Mouse (Mus musculus) A20 (cell line): ENCODE data around the gene Focad.

Experiments used
- DNase-seq: peaks from one replicate; pipeline ENCODE4 v3.0.0-alpha.2; 2011; ENCODE audit warnings: low read depth, low spot score

The Focad gene

DNA sequence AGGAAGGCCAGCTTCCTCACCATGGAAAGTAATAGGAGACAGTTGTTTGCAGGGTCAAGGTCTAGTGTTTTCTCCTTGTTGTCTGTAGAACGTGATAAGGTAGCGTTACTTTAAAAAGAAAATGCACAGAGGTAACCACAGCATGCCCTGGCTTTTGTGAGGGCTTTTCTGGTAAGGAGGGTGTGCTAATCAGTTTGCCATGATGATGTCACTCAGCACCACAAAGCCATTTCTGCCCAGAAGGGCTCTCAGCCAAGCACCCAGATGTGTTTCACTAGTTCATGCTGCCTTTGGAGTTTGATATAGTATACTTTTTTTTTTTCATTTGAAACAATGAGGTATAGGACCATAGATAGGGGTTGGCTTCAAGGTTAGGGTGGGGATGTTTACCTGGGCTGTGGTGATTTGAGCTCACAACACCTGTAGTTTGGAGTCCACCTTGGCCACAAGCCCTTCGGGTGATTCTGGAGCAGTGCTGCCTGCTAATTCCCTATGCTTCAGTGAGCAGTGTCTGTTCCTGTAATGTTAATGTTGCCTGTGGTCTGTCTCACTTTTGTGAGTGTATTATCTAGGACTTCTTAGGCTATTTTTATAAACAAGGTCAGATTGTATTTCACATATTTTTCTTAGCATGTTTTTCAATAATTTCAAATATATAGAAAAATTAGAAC lies 61.2 kb downstream of the Focad start:
- no peak for DNase-seq

DNA sequence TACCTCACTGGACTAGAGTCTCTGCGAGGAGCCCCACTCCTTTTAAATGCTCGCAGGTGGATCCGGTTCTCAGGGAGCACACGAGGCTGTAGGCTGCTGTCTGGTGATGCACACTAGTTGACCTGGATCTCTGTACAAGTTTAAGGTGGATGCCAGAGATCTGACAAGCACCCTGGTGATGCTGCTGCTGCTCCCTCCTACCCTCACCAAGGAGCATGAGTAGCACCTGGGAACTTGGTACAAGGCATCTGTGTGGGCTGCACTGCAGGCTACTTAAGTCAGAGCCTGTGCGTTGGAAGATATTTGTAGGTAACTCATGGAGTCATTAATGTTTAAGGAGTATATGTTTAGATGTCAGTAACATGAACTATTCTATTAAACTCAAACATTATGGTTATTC lies 62.5 kb downstream of the Focad start:
- no peak for DNase-seq

DNA sequence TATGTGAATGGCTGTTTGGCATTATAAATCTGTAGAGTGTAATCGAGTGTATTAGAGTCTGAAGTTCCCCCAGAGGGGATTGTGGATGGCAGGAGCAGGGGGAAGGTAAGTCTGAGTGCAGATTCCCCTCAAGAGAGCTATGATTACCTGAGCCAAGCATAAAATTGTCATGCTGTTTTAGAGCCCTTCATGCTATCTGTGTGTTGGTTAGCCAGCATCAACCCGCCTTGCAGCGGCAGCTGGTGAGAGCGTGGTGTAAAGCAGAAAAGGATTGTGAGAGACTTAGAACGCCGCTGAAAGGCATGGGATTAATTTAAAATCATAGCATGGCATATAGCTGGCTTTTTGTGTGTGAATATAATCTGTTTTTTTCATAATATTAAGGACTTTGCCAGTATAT lies 63.2 kb downstream of the Focad start:
- no peak for DNase-seq

DNA sequence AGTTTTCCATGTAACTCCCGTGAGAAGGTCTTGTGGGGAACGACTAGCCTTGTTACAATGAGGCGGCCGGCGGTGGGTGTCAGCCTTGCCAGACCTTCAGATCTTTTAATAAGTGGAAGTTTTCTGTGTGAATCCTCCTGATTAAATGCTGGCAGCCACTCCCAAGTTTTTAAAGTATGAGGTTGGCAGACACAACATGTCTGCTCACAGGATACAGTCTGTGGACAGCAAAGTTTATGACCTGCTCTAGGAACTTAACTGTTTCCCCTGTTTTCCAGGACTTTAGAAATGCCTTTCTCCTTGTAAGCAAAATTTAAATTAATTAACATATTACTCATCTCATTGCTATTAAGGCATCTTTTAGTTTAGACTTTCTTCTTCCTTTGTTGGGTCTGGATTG lies 64.8 kb downstream of the Focad start:
- DNase-seq: no peak

DNA sequence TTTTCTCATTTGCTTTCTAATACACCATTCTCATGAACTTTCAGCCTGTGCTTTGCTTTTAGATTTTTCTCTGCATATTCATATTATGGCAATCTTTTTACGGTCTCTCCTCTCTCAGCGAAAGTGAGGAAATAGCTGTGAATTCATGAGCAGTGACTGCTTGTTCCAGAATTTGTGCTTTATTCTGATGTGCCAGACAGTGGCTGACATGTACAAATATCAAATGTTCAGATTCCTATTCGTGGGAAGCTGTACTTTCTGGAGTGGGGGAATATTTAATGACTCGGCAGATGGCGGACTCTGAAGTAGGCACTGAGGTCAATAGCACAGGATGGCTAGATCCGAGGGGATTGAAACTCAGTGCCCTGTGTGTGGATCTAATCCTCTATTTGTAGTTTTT lies 65.3 kb downstream of the Focad start:
- DNase-seq: no peak

DNA sequence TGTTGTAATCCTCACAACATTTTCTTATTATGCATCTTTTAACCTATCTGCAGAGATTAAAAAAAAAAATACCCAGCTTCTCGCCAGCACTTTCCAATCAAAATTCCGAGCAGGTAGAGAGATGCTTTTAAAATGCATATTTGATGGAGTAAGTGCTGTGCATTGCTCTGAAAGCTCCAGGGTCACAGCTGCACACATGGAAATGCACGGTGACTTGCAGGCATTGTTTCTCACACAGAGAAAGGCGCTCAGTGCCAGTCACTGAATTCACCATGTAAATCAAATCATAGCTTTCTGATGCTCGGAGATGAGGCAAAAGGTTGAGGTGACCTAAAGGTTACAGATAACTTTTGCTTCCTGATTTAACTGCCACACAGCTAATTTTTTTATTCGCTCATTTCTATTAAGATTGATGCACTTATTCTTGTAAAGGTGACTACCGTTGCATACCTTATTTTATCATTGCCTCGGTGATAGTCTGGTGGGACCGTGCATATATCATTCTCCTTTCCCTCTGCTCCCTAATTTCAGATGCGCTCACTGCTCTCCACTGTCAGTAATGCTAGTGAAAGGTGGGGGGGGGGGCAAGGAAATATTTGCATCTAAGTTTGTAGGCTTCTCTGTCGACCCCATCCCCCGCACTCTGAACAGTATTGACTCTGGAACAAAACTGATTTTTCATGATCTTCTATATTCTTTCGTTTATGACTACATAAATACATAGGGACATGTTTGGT lies 69.2 kb downstream of the Focad start:
- DNase-seq: no peak

DNA sequence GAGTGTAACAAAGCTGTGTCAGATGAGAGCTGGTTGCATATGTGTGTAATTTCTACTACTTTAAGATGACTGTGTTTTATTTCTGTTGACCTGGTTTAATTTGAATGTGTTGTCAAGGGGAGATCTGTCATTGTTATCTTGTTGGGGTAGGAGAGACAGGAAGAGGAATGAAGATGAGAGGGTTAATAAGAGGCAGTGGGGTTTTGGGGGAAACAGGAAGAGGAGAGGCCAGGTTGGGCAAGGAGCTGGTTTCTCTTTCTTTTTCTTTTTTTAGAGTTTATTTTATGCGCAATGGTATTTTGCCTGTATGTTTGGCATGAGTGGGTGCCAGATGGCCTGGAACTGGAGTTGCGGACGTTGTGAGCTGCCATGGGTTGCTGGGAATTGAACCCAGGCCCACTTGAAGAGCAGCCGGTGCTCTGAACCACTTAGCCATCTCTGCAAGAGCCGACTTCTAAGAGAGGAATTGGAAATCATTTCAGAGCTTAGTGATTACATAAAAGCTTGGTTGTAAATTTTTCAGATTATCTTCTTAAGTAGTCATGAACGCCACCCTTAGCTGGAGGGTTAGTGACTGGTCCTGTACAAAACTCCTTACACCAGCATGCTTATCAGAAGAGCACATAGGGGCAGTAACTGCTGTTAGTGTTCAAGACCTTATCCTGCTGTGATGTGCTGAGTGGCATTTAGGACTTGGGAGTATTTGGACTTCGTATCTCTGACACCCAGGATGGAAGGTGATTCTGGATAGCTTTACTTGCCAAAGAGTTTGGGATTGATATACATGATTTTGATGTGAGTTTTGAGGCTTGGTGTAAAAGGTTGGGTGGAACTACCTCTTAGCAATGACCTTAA lies 72.8 kb downstream of the Focad start:
- peak; percentile 15 for DNase-seq

DNA sequence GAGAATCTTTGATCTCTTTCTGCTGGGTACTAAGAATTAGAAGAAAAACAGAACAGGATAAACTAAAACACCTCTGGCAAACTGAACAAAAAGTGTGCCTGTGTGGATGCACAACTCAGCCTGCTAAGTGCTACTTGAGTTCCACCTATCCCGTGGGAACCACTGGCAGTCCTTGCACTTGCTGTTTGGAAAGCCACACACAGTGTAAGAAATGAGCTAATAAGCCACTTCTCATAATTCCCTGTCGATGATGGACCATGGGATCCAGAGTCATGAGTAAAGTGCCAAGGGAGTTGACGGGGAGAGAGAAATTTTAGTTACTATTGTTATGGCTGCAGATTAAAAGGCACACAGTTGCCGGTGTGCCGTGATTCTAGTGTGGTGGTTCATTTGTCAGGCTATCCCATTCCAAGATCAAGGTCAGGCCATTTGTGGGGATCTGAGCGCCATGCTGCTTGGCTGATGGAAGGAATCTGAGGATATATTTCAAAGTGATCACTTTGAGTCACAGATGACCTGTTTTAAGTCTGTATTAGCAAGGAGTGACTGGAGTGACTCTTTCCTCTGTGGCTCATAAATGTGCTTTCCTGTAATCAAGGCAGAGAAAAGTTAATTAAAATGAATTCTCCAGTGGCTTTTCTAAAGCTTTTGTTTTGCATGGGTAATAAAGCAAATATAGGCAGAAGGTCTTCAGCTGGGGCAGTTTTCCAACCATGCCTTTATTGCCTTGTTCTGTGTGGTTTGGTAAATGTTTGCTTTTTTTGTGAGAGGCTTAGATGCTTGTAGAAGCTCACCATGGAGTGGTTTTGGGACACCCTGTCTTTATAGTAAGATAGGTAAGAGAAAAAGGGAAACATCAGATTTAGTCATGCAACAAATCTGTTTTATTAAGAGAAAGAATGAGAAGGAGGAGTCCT lies 80.9 kb downstream of the Focad start:
- no peak for DNase-seq

DNA sequence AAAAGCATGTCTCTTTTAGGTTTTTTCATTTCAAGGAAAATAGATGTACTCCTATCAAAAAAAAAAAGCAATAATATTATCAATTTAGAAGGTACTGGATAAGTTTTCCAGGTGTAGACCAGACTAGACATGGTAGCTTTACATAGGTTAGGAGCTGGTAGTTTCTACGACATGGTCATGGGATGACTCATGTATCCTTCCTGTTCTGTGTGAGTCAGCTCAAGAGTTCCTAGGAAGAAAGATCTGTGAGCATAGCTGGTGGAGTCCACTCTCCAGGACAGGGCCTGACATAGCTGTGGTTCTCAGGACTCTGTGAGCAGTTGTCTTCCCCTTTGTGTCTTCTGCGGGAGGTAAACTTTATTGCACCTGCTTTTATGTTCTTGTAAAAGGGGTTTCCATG lies 84.9 kb downstream of the Focad start:
- DNase-seq: no peak

DNA sequence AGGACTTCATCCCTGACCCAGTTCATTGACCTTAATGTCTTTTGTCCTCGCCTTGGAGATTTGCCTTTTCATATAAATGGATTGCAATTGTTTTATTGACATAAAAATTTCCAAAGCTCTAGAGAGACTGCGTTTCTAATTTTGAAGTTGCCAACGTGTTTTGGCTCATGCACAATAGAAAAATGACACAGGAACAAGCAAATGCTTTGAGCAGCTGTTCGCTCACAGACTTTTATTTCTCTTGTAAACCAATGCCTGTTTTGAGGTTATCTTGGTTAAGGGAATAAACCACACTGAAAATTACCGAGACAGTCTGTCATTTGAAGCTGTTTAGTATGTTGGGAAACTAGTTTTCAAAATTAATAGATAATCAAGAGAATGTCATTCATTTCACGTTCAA lies 89.9 kb downstream of the Focad start:
- no peak for DNase-seq

DNA sequence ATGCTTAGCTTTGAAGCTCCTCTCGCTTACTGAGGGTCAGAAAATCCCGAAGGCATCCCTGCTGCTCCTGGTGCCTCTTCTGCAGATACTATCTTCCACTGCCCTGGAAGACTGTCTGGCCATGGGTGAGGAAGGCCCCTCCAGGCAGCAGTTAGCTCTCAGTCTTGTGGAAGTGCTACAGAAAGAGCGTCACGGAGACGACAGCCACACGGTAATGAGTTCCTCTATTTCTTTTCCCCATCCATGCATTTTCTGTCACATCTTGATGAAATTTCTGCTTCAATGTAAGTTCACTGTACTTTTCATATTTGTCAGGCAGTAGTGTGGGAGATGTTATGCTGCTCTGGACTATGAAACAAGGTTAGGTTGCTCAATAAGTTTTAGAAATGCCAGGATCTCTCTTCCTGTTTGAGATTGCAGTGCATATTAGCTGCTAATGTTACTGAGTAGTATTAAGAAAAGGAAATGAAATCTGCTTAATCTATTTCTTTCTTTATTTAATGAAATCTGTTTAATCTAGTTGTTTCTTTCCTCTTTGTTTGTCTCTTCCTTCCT lies 91.5 kb downstream of the Focad start:
- no peak for DNase-seq

DNA sequence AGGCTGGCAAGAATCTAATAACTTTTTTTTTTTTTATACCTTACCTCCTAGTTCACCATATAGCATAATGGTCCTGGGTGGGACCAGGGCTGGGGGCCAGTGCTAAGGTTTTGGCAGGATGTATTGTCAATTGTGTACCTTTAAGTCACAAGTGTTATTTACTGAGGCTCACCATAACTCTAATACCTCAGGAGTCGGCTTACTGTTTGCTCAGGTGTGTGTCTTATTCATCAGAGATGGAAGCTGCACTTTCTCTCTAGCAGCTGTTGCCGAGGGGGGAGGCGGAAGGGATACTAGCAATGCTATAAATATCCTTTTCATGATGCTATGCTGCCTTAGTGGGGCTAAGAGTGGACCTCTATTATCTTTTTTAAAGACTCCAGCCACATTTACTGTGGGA lies 93.2 kb downstream of the Focad start:
- DNase-seq: no peak

DNA sequence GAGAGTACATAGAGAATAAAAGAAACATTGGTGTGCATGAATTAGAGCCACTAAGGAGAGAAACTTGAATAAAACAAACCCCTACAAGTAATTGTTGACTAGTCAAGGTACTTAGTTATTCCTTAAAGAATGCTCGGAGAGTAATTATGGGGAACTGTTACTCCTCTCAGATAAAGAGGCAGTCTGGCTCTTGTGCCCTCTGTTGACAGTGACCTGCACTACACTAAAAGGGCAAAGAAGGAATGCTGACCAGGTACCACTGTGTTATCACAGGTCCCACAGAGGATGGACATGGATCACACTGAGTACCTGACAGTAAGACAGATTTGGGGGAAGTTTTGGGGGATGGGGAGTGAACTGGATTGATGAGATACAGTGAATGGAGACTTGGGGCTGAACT lies 95.1 kb downstream of the Focad start:
- no peak for DNase-seq

DNA sequence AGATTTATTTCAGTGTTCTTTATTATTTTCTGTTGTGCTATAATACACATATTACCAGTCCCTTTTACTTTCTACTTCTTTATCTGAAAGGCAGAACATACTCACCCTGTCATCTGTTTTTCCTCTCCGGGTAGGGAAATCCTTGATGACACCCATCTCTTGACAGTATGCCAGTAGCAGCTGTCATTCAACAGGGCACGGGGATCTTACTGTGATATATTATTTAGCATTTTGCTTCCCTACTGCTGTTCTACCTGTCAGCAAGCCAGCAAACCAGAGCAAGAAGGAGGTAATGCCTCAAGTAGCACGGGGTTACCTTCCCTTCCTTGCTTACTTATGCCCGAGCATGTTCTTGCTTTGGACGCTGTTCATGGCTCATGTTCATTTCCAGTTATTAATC lies 99.8 kb downstream of the Focad start:
- DNase-seq: no peak

DNA sequence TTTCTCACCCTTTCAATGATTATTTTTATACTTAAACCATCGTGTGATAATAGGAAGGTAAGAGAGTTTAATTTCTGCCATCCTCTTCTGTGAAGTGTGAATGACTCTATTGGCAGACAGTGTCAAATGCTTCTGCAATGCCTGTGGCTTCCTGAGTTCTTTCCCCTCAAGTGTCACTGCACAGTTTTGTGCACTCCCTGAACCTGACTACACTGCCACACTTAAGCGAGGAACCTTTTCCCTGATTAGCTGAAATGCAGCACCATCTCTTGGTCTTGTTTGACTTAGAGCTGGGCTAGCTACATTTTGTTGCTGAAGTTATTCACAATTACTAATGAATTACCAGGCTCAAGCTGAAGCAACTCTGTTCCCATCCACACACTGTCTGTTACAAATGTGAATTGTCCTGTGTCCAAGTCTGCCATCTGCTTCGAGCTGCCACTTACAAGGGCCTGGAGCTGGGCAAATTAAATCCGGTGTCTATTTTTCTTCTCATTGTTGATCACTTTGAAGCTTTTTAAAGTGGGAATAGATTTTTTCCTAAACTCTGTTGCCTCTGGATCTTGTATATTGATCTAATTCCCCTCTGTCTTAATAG lies 101.6 kb downstream of the Focad start:
- DNase-seq: no peak

DNA sequence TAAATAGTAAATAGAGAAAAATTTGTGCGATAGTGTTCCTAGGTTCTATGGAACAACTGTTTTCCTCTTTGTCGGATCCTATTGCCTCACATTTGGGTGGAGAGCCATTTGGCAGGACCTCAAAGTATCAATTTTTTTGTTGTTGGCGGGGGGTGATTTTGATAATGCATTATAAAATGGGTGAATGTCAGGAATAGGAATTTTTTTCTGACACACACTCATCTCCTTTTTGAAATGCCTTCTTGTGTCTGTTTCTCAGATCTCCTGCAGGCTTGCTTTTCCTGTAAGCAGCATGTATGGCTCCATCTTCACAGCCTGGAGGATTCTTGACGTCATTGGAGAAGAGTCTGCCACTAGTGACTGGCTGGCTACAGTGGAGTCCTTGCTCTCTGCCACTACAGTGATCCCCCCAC lies 102.1 kb downstream of the Focad start:
- DNase-seq: no peak

DNA sequence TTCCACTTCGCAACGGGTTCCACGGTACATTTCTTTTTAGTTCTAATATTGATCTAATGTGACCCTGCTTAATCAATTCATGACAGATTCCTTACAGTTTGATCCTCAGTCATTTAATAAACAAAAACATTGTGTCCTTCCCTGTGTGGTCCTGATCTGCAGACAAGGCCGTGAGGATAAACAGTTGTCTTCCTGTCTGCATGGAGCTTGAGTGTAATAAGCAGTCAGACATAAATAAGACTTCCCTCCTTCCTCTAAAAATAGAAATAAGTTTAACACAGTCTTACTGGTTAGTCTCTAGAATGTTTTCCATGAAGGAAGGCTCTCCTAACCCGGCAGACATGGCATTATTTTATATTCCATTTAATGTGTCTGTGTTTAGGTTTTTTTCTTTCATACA lies 102.8 kb downstream of the Focad start:
- DNase-seq: no peak

DNA sequence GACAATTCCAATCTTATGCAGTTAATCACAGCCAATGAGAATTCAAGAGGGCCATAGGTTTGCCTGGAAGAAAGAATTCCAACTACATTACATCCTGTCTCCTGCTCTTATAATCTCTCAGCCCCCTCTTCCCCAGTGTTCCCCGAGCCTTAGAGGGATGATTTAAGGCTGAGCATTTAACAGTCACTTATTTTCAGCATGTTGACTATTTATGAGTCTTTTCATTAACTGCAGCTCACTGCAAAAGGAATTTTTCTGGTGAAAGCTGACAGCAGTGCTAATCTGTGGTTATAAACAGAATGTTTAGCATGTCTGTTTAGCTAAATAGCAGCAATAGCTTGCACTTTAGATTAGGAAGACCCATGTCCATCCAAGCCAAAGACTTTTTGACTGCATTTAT lies 104.8 kb downstream of the Focad start:
- no peak for DNase-seq

DNA sequence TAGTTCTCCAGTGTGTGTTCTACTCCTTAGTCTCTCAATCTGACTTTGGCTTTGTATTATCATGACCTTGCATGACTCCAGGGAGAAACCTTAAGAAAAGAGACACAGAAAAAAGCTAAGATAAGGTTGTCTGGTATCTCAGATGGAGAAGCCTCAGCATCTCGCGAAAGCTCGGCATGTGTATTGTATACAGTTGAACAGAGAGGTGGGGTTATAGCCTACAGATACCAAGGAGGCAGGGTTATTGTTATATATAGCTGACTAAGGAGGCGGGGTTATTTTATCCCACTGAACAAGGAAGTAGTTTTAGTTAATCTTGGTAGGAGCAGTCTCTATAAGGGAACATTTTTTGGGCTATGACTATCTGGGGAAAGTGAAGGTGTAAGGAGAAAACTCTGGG lies 106.6 kb downstream of the Focad start:
- no peak for DNase-seq

DNA sequence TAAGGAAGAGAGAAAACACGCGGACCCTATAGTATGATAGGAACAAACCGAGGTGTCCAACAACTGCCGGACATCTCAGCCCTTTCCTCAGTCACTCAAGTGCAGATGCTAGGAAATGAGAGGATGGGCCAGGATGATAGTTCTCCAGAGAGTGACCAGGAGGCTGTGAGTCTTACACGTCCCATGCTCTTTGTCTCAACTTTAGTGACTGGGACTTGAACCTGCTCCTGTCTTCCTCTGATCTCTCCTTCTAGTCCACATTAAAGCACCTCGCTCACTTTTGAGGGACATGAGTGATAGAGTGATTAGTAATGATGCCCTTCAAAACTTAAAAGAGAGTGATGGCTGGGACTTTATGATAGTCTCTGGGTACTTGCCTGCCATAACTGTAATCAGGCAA lies 114.2 kb downstream of the Focad start:
- DNase-seq: no peak

DNA sequence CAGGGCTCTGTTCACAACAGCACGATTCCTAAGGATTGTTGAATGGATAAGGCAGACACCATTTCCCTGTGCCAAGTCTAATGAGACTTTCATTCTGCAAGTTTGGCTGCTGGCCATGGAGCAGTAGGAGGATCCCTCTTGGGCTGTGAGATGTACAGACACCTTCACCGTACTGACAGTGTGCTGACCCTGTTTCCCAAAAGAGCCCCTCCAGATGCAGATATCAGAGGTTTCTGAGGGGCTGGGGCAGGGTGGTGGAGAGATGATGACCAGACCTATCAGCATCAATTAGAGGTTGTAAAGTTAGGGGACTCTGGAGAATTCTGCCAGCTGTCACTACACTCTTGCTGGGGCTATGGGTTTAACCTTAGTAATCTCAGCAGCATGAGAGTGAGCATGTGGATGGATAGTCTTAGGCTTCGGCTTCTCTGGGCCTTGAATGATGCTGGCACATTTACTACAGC lies 115.0 kb downstream of the Focad start:
- no peak for DNase-seq
